Mouse (Mus musculus) heart, embryonic 14.5 days (tissue): Measurements from ENCODE around the gene Plaur. TPM values are rescaled to one million over a fixed set of nuclear protein-coding genes. Genes with fewer than 3 reads are reported as not detected.

Experiments used
- ATAC-seq: fragments of 200-750 bp; cut with Nextera tagmentation; 2 replicates; pipeline ENCODE4 v1.8.0; 2017; ENCODE audit warnings: low read depth, moderate TSS enrichment; ENCODE audit not compliant: insufficient number of reproducible peaks, insufficient read depth, low FRiP score
- H3K27ac ChIP-seq, 2 experiments: fragments of 200-500 bp in 1 of 2; fragments of 300-500 bp in 1 of 2; sonication (generic) in 1 of 2; replicated peaks in 1 of 2; 2 replicates each; pipeline ENCODE4 v1.5.1; 2012 to 2014; ENCODE audit warnings: low read depth in 2 of 2, low read length in 2 of 2, control low read depth in 1 of 2, mild to moderate bottlenecking in 1 of 2, mixed read lengths in 1 of 2; ENCODE audit not compliant: control insufficient read depth in 1 of 2, insufficient read depth in 1 of 2
- H3K27me3 ChIP-seq: fragments of 300-500 bp; sonication (generic); 2 replicates; pipeline ENCODE4 v1.6.1; 2014; ENCODE audit warnings: mild to moderate bottlenecking, low read length, control low read depth; ENCODE audit not compliant: control insufficient read depth, insufficient read depth
- H3K36me3 ChIP-seq: fragments of 300-500 bp; sonication (generic); 2 replicates; pipeline ENCODE4 v1.6.1; 2014; ENCODE audit warnings: mild to moderate bottlenecking, control low read depth, low read length, mixed read lengths; ENCODE audit not compliant: control insufficient read depth, insufficient read depth
- H3K4me1 ChIP-seq, 2 experiments: fragments of 200-500 bp in 1 of 2; fragments of 300-500 bp in 1 of 2; sonication (generic) in 1 of 2; 2 replicates each; pipeline ENCODE4 v1.6.1; 2012 to 2014; ENCODE audit warnings: low read length in 2 of 2, control low read depth in 1 of 2, mixed read lengths in 1 of 2; ENCODE audit not compliant: control insufficient read depth in 2 of 2, insufficient read depth in 2 of 2
- H3K4me2 ChIP-seq: fragments of 300-500 bp; sonication (generic); 2 replicates; pipeline ENCODE4 v1.6.1; 2014; ENCODE audit warnings: mild to moderate bottlenecking, low read length
- H3K4me3 ChIP-seq, 2 experiments: fragments of 200-500 bp in 1 of 2; fragments of 300-500 bp in 1 of 2; sonication (generic) in 1 of 2; 2 replicates each; pipeline ENCODE4 v1.5.1; 2012 to 2014; ENCODE audit warnings: low read length in 2 of 2, mild to moderate bottlenecking in 2 of 2, control low read depth in 1 of 2, low read depth in 1 of 2, moderate library complexity in 1 of 2; ENCODE audit not compliant: control insufficient read depth in 1 of 2, insufficient read depth in 1 of 2
- H3K9ac ChIP-seq: fragments of 300-500 bp; sonication (generic); 2 replicates; pipeline ENCODE4 v1.6.1; 2014; ENCODE audit warnings: mild to moderate bottlenecking, low read length
- H3K9me3 ChIP-seq: fragments of 300-500 bp; sonication (generic); 2 replicates; pipeline ENCODE4 v1.6.1; 2016; ENCODE audit warnings: low read length, control low read depth; ENCODE audit not compliant: control insufficient read depth
- WGBS: fragments of 180-500 bp; shearing (Covaris S2); extraction: QIAGEN DNeasy Blood & Tissue Kit; methylation state at CpG from one replicate; pipeline ENCODE4 v1.1.7; 2014; 5-methylcytosine and 5-hydroxymethylcytosine counted together
- polyA plus RNA-seq: library from polyadenylated mRNA; unstranded; fragments of >200 nt; fragmentation: Nextera tagmentation; extraction: Ambion mirVana; gene quantifications from 2 replicates; pipeline ENCODE4 v1.2.1, GENCODE M21; 2014

The Plaur gene
- polyA plus RNA-seq, 1 experiment from 2014 or later: 7.9 TPM

DNA sequence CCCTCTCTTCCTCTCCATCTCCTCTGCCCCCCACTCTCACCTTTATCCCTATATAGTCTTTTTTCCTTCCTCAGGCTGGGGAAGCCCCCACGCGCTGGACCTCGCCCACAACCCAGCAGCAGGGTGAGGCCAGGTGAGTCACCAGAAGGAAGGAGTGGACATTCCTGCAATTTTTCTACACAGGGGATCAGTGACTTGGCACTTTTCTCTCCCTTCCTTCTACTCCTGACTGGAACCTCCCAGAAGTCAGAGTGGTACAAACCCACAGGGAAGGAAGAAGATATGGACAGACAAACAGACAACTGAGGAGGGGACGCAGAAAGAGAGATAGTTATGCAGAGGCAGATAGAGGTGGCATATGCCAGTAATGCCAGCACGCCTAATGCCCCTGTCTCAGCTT, 2.8 kb upstream of the Plaur start:
- no peaks in the 10 kb centered on the region for H3K9me3 ChIP-seq
- no peak overlapping the region for H3K4me2 ChIP-seq
- 0 out of 2 replicates have a peak, but pooled peaks cover 4% of the 10 kb centered on the region for H3K27me3 ChIP-seq
- no peak overlapping the region for H3K4me3 ChIP-seq
- no peaks in the 10 kb centered on the region for H3K36me3 ChIP-seq
- H3K27ac ChIP-seq: no peak overlapping the region
- no peak overlapping the region for H3K9ac ChIP-seq
- 60% methylated on average over 5 of the region's 5 CpGs for WGBS
- no peak for ATAC-seq
- peaks cover 4 to 5% of the 10 kb centered on the region in 2 experiments; a peak in 3 of 4 replicates for H3K4me1 ChIP-seq

- ATAC-seq: no peak
- Histone ChIP-seq H3K36me3 (no peaks in the 10 kb centered on the region), H3K9me3 (no peaks in the 10 kb centered on the region)
These were observed 2.4 kb upstream of the Plaur start for GRCm38 (mm10) chr7:24459843-24460242.

DNA sequence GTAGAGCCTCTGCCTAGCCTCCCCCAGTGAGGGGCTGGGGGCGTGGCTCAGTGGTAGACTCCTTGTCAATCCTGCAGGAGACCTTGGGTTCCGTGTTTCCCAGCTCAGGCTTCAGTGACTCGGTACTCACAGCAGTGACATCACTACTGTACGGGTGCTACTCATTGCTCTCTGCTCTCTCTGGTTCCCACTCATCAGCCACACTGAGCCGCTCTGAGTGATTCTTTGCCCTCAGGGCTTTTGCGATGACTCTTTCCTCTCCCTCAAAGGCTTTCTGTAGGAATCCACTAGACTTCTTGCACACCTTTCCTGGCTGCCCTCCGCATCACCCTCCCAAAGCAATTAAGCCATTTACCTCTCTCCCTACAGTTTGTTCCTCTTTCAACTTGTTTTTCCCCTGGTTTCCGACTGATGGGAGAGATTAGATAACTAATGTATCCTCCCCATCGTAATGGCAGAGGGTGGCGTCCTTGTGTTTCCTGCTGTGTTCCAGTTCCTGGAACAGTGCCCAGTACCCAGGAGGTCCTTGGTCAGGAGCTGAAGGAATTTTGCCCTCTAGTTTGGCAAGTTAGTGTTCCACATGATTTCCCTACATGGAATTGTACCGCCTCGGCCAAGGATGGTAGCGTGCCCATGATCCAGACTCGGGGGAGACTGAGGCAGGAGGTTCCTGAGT, 770 bp upstream of the Plaur start:
- Histone ChIP-seq H3K4me3 (no peak overlapping the region), H3K9me3 (no peaks in the 10 kb centered on the region), H3K27me3 (0 out of 2 replicates have a peak, but pooled peaks cover 7% of the 10 kb centered on the region), H3K4me1 (peaks cover 4 to 5% of the 10 kb centered on the region in 2 experiments; a peak in 3 of 4 replicates), H3K27ac (no peak overlapping the region), H3K4me2 (no peak overlapping the region), H3K36me3 (no peaks in the 10 kb centered on the region), H3K9ac (no peak overlapping the region)
- WGBS: 38% methylated on average over 14 of the region's 14 CpGs
- ATAC-seq: no peak

More at GRCm38 (mm10) chr7:24459843-24460242, 2.4 kb upstream of the Plaur start:
- Histone ChIP-seq H3K27ac (no peak overlapping the region), H3K4me1 (peaks cover 4 to 5% of the 10 kb centered on the region in 2 experiments; a peak in 3 of 4 replicates), H3K4me3 (no peak overlapping the region), H3K27me3 (0 out of 2 replicates have a peak, but pooled peaks cover 5% of the 10 kb centered on the region), H3K4me2 (no peak overlapping the region), H3K9ac (no peak overlapping the region)
- 43% methylated on average over 3 of the region's 3 CpGs for WGBS

DNA sequence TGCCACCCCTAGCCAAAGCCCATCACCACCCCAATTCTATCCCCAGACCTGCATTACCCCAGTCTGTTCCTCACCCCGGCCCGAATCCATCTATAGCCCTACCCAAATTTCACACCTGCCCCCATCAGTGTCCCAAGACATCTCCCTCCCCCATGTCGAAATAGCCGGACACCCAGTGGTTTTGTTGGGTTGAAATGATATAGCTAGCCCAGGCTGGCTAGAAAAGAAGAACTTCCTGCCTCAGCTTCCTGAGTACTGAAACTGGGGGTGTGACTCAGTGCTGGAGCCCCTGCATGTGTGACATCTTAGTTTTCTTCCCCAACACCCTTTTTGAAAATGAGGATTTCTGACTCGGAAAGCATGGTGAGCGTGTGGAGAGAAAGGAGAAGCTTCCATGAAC, 4.6 kb downstream of the Plaur start:
- ATAC-seq: no peak
- 84% methylated on average over 6 of the region's 6 CpGs for WGBS
- no peak overlapping the region for H3K4me2 ChIP-seq
- no peaks in the 10 kb centered on the region for H3K9me3 ChIP-seq
- H3K27me3 ChIP-seq: 0 out of 2 replicates have a peak, but pooled peaks cover 4% of the 10 kb centered on the region
- no peak overlapping the region for H3K4me3 ChIP-seq
- peaks cover under 1 to 5% of the 10 kb centered on the region in 2 experiments; a peak in 3 of 4 replicates for H3K4me1 ChIP-seq
- H3K27ac ChIP-seq: no peak overlapping the region
- no peaks in the 10 kb centered on the region for H3K36me3 ChIP-seq
- H3K9ac ChIP-seq: no peak overlapping the region

DNA sequence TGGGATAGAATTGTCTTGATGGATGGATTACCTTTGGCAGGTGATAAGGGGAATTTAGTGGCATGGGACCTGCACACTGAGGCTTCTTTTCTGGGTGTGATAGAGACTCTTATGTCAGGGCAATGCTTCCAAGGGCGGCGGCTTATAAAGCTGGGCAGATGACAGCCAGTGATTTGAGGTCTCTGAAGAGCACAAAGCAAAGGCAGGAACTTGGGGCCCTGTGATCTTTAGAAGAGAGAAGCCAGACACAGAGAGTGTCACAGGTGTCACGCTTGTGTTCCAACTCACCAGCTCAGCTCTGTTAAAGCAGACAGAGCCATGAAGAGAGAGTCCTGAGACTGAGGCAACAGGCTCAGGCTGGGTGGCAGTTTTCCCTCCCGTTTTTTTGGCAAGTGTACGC, 5.6 kb downstream of the Plaur start:
- no peak overlapping the region for H3K9ac ChIP-seq
- H3K4me2 ChIP-seq: no peak overlapping the region
- 81% methylated on average over 5 of the region's 5 CpGs for WGBS
- no peak for ATAC-seq
- peaks cover 0 to 2% of the 10 kb centered on the region in 2 experiments; a peak in 2 of 4 replicates for H3K4me1 ChIP-seq
- no peaks in the 10 kb centered on the region for H3K36me3 ChIP-seq
- H3K27ac ChIP-seq: no peak overlapping the region
- H3K4me3 ChIP-seq: no peak overlapping the region
- 0 out of 2 replicates have a peak, but pooled peaks cover 4% of the 10 kb centered on the region for H3K27me3 ChIP-seq
- H3K9me3 ChIP-seq: no peaks in the 10 kb centered on the region

GRCm38 (mm10) chr7:24469126-24469525, 6.8 kb downstream of the Plaur start:
- Histone ChIP-seq H3K27me3 (0 out of 2 replicates have a peak, but pooled peaks cover 4% of the 10 kb centered on the region), H3K4me1 (no peaks in the 10 kb centered on the region), H3K4me2 (no peak overlapping the region), H3K36me3 (no peaks in the 10 kb centered on the region), H3K9me3 (no peaks in the 10 kb centered on the region), H3K4me3 (no peak overlapping the region), H3K27ac (no peak overlapping the region), H3K9ac (no peak overlapping the region)
- WGBS: 87% methylated on average over 3 of the region's 3 CpGs
- ATAC-seq: no peak

DNA sequence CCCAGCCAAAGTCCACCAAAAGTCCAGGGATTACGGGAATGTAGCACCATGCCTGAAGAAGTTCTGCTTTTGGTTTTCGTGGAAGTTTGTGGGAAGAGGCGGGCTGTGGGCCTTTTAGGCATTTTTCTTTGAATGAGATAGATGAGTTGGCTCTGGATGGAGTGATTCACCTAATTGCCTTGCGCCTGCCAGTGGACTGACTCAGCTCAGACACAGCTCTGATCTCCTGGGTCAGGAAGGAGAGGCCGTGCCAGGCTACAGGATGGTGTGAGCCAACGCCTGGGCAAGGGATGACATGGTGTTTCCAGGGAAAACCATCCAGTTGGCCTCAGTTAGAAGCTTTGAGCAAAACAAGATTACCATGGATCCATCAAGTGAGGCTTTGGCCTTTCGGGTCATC, 8.1 kb downstream of the Plaur start:
- no peak overlapping the region for H3K27ac ChIP-seq
- 92% methylated on average over 7 of the region's 7 CpGs for WGBS
- no peaks in the 10 kb centered on the region for H3K4me1 ChIP-seq
- H3K27me3 ChIP-seq: no peaks in the 10 kb centered on the region
- H3K36me3 ChIP-seq: no peaks in the 10 kb centered on the region
- H3K9me3 ChIP-seq: no peaks in the 10 kb centered on the region
- H3K4me2 ChIP-seq: no peak overlapping the region
- no peak overlapping the region for H3K9ac ChIP-seq
- H3K4me3 ChIP-seq: no peak overlapping the region
- no peak for ATAC-seq

- whole genome bisulfite sequencing: 78% methylated on average over 6 of the region's 6 CpGs
- Histone ChIP-seq H3K9me3 (no peaks in the 10 kb centered on the region), H3K4me1 (no peaks in the 10 kb centered on the region), H3K4me3 (no peak overlapping the region), H3K9ac (no peak overlapping the region), H3K27ac (no peak overlapping the region), H3K27me3 (no peaks in the 10 kb centered on the region), H3K4me2 (no peak overlapping the region), H3K36me3 (no peaks in the 10 kb centered on the region)
- ATAC-seq: no peak
These were observed 10.2 kb downstream of the Plaur start for GRCm38 (mm10) chr7:24472442-24472841.
